Mouse (Mus musculus): ENCODE data around the gene D5Ertd579e.

- TF ChIP-seq FLI1 (IDR thresholded peaks at IDR 0.05; ENCODE audit: low read length) (no peak), GATA1 (IDR thresholded peaks at IDR 0.05; ENCODE audit: borderline replicate concordance, low read length) (no peak)
These were observed 32.0 kb upstream of the D5Ertd579e start for GRCm38 (mm10) chr5:36727776-36728175.

All from megakaryocyte, embryonic 14.5 days (primary cell).